In genomic region chr11:51831962-51832909, GRCm38 (mm10) we compare ENCODE assay signal across 8 mouse cellular contexts. TPM values are rescaled to one million over a fixed set of nuclear protein-coding genes. Genes with fewer than 3 reads are reported as not detected.
DNase-seq lines count a peak whose midpoint lies in the region; ATAC-seq lines count a peak whose summit lies in the region.

No protein-coding gene starts in this region.

- H3K4me1 ChIP-seq in midbrain, embryonic 14.5 days (ENCODE audit: control insufficient read depth, insufficient read depth, low read length): peaks cover 5% of the 10 kb centered on the region; the same call in 1 of the 2 replicates

- H3K27me3 ChIP-seq in midbrain, embryonic 14.5 days (ENCODE audit: control insufficient read depth, insufficient read depth, low read length): no peaks in the 10 kb centered on the region

- no peaks in the 10 kb centered on the region for H3K9me3 ChIP-seq in midbrain, embryonic 14.5 days (ENCODE audit: control insufficient read depth, low read length)

- no peak overlapping the region for H3K9ac ChIP-seq in midbrain, embryonic 14.5 days (replicated peaks; ENCODE audit: low read length)

- no peak overlapping the region for H3K4me3 ChIP-seq in midbrain, embryonic 14.5 days (replicated peaks; ENCODE audit: low read depth, low read length)

- H3K36me3 ChIP-seq in midbrain, embryonic 14.5 days (ENCODE audit: control insufficient read depth, insufficient read depth, low read length): no peaks in the 10 kb centered on the region

- ATAC-seq in inflammation-experienced regulatory T-cells, adult 6 months: peak; percentile 71
- no peak for ATAC-seq in midbrain, embryonic 14.5 days (ENCODE audit: low FRiP score, low TSS enrichment)
- ATAC-seq in granulocyte monocyte progenitor cell, adult 5-6 weeks (replicated peaks; ENCODE audit: poor library complexity, severe bottlenecking): no peak; the same call in 1 of the 2 replicates

- no peak overlapping the region for H3K4me2 ChIP-seq in midbrain, embryonic 14.5 days (ENCODE audit: low read length)

- DNase-seq in layer of hippocampus, adult 8-10 months (ENCODE audit: low spot score in 2 of 2): peak; percentile 38 to 42
- no peak for DNase-seq in layer of hippocampus, postnatal 25 days (ENCODE audit: extremely low spot score in 1 of 2, low spot score in 1 of 2)
- DNase-seq in NIH3T3 (ENCODE audit: low read depth): peak; percentile 65
- DNase-seq in cerebellum, adult 11 months: peak; percentile 90
- DNase-seq in midbrain, embryonic 14.5 days: peak; percentile 42
- no peak for DNase-seq in heart, adult 9 months (ENCODE audit: low spot score in 2 of 2)

- H3K27ac ChIP-seq in midbrain, embryonic 14.5 days (replicated peaks; ENCODE audit: low read depth, low read length): no peak overlapping the region

- WGBS in midbrain, embryonic 14.5 days: 54% methylated on average over 4 of the region's 4 CpGs

RNA-seq across cellular contexts. Expression of gene Jade2, which starts 25.2 kb away (rescaled TPM):
- total RNA-seq in layer of hippocampus, adult 8-10 months (2022): 10 to 100 TPM; 50.6 to 54.2 (median 52.0) TPM
- total RNA-seq in layer of hippocampus, postnatal 25 days (2021): 10 to 100 TPM; 28.4 to 29.7 TPM
- 10 to 100 TPM; 14.1 to 21.5 (median 20.1) TPM for polyA plus RNA-seq in inflammation-experienced regulatory T-cells, adult 6 months (2017; shearing (Covaris generic))
- 0.28 and 0.30 TPM in 2 replicates for polyA plus RNA-seq in midbrain, embryonic 14.5 days (2014; fragmentation: Nextera tagmentation; extraction: Ambion mirVana)
- total RNA-seq in granulocyte monocyte progenitor cell, adult 5-6 weeks (2014; fragmentation: Nextera tagmentation): 6.3 and 9.3 TPM in 2 replicates
- 6.6 and 8.5 TPM in 2 replicates for total RNA-seq in granulocyte monocyte progenitor cell, adult 5-6 weeks (2017)

Comparison
In these comparisons a context has a peak if more than half of its experiments do, and no peak if none do; other contexts are left out.
1. DNase-seq: peak in layer of hippocampus, adult 8-10 months (2 of 2), NIH3T3 (single experiment), cerebellum, adult 11 months (single experiment) and midbrain, embryonic 14.5 days (single experiment); none in layer of hippocampus, postnatal 25 days (0 of 2) and heart, adult 9 months (0 of 2).